Mouse (Mus musculus) intestine, embryonic 14.5 days (tissue): ENCODE measurements at regions not wholly inside any gene's neighbourhood (a gene's known extent, or its start where the extent isn't known, plus 50 kb on each side); places are given as distances from the start of the nearest gene placed in this dataset.

Experiments used
- ATAC-seq: fragments of 200-750 bp; cut with Nextera tagmentation; replicated peaks from 2 replicates; pipeline ENCODE4 v1.8.0; 2017; ENCODE audit warnings: low read depth, moderate number of reproducible peaks, moderate TSS enrichment, moderate library complexity; ENCODE audit not compliant: low FRiP score, low TSS enrichment
- DNase-seq: peaks from one replicate; pipeline ENCODE4 v3.0.0-alpha.2; 2018; ENCODE audit warnings: low spot score
- H3K27ac ChIP-seq: fragments of 300-500 bp; sonication (generic); 2 replicates; pipeline ENCODE4 v1.5.1; 2014; ENCODE audit warnings: low read depth, mild to moderate bottlenecking, control low read depth
- H3K27me3 ChIP-seq: fragments of 300-500 bp; sonication (generic); replicated peaks from 2 replicates; pipeline ENCODE4 v1.6.1; 2014; ENCODE audit warnings: low read length, control low read depth; ENCODE audit not compliant: control insufficient read depth, insufficient read depth
- H3K36me3 ChIP-seq: fragments of 300-500 bp; sonication (generic); 2 replicates; pipeline ENCODE4 v1.6.1; 2014; ENCODE audit warnings: low read length, control low read depth; ENCODE audit not compliant: control insufficient read depth, insufficient read depth
- H3K4me1 ChIP-seq: fragments of 300-500 bp; sonication (generic); replicated peaks from 2 replicates; pipeline ENCODE4 v1.6.1; 2014; ENCODE audit warnings: low read length, control low read depth, mixed read lengths; ENCODE audit not compliant: control insufficient read depth, insufficient read depth
- H3K4me2 ChIP-seq: fragments of 300-500 bp; sonication (generic); 2 replicates; pipeline ENCODE4 v1.6.1; 2014; ENCODE audit warnings: low read length
- H3K4me3 ChIP-seq: fragments of 300-500 bp; sonication (generic); 2 replicates; pipeline ENCODE4 v1.5.1; 2014; ENCODE audit warnings: low read depth, low read length, control low read depth, mixed read lengths
- H3K9ac ChIP-seq: fragments of 300-500 bp; sonication (generic); 2 replicates; pipeline ENCODE4 v1.6.1; 2014; ENCODE audit warnings: mild to moderate bottlenecking, low read length
- H3K9me3 ChIP-seq: fragments of 300-500 bp; sonication (generic); 2 replicates; pipeline ENCODE4 v1.6.1; 2016; ENCODE audit warnings: low read length, control low read depth; ENCODE audit not compliant: control insufficient read depth
- WGBS: fragments of 180-500 bp; shearing (Covaris S2); extraction: QIAGEN DNeasy Blood & Tissue Kit; methylation state at CpG from one replicate; pipeline ENCODE4 v1.1.7; 2014; 5-methylcytosine and 5-hydroxymethylcytosine counted together

DNA sequence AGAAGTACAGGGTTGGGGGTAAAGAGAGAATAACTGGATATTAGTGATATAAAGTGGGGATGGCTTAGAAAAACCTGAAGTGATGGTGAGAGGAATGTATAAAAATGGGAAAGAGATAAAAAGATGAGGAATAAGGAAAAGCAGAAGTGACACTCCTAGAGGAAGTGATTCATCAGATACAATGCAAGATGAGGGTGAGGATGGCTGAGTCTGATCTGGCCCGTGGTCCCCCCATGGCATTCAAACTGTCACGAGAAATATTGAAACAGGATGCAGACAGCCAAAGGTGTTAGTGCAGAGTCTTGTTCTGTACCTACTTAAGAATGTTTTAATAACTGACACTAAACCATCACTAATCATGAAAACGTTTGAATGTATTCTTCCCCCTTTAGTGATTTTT, 56.2 kb upstream of the Kitl start:
- H3K27ac ChIP-seq, result no peak overlapping the region
- DNase-seq (no peak), ATAC-seq (no peak)
- H3K4me3 ChIP-seq, result no peak overlapping the region
- H3K4me2 ChIP-seq, result no peak overlapping the region
- WGBS, result 65% methylated on average over 3 of the region's 3 CpGs
- H3K4me1 ChIP-seq, result no peaks in the 10 kb centered on the region
- no peaks in the 10 kb centered on the region for H3K36me3 ChIP-seq
- H3K9me3 ChIP-seq, result no peaks in the 10 kb centered on the region
- no peaks in the 10 kb centered on the region for H3K27me3 ChIP-seq
- H3K9ac ChIP-seq, result no peak overlapping the region

DNA sequence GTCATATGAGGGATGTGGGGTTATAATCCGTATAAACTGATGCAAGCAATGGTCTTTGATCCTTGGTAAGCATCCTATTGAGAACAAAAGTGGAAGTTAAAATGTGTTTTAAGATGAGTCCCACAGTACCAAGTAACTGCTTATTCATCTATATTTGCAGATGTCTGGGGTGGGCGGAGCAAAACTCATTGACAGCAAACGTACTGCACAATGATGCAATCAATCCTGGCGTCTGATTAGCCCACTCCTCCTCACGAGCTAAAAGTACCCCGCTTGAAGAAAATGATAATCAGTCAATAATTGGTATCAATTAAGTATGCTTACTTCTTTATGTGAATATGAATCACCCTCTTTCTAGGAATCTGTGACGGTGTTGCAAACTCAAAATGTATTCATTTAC, 62.9 kb upstream of the Kitl start:
- DNase-seq (no peak), ATAC-seq (no peak)
- Histone ChIP-seq H3K4me3 (no peak overlapping the region), H3K27ac (no peak overlapping the region), H3K9me3 (no peaks in the 10 kb centered on the region), H3K9ac (no peak overlapping the region), H3K36me3 (no peaks in the 10 kb centered on the region), H3K4me2 (no peak overlapping the region), H3K27me3 (no peaks in the 10 kb centered on the region), H3K4me1 (no peaks in the 10 kb centered on the region)
- WGBS, result 77% methylated on average over 7 of the region's 7 CpGs

DNA sequence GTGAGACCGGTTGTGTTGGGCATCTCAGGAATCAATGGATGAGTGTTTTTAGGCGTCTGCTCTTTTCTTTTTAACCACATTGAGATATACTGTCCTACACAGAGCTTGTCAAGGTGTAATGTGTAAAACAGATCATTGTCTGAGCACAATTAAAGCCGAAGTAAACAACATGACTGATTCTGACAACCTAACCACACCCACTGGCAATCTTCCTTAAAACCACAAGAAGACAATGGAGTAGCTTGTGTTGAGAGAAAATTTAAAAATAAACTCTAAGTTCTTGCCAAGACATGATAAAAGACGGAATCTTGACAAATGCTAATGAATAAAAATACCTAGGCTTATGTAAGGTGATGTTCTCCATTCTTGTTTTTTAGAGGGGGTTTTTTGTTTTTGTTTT, 63.7 kb upstream of the Kitl start:
- Histone ChIP-seq H3K9me3 (no peaks in the 10 kb centered on the region), H3K4me1 (no peaks in the 10 kb centered on the region), H3K36me3 (no peaks in the 10 kb centered on the region), H3K4me2 (no peak overlapping the region), H3K27me3 (no peaks in the 10 kb centered on the region), H3K27ac (no peak overlapping the region), H3K4me3 (no peak overlapping the region), H3K9ac (no peak overlapping the region)
- 80% methylated on average over 4 of the region's 4 CpGs for WGBS
- DNase-seq (no peak), ATAC-seq (no peak)

DNA sequence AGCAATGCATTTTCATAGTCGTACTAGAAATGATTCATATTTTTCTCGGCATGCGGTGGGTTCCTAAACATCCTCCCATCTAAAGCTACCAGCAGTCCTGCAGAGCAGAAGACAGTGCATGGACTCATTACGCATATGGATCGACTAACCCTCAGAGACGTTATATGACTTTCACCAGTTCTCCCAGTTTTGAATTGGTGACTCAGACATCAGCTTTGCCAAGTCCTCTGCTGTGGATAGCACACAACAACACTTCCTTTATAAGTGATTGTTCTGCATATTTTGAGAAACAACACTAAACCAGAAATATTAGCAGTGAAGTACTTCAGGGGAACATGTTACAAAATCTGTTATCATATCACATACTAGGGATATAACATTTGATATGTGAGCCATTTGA, 64.1 kb upstream of the Kitl start:
- no peak for ATAC-seq
- Histone ChIP-seq H3K36me3 (no peaks in the 10 kb centered on the region), H3K27me3 (no peaks in the 10 kb centered on the region), H3K4me2 (no peak overlapping the region), H3K9me3 (no peaks in the 10 kb centered on the region), H3K4me3 (no peak overlapping the region), H3K9ac (no peak overlapping the region), H3K27ac (no peak overlapping the region), H3K4me1 (no peaks in the 10 kb centered on the region)
- 89% methylated on average over 6 of the region's 6 CpGs for WGBS
- no peak for DNase-seq

DNA sequence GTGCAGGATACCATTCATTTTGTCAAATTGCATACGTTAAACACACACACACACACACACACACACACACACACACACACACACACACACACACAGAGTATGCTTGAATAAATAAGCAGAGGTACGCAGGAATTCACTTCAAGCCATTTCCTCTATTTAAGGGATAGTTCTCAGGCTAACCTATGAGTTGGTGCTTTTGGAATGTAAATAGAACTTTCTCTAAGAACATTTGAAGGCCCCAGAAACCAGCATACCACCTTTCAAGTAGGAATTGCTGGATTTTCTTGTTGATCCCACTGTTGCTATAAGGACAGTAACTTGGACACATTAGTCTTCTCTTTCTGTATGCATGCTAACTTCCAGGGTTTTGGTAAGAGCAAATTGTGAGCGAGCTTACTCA, 66.7 kb upstream of the Kitl start:
- no peaks in the 10 kb centered on the region for H3K4me1 ChIP-seq
- no peak overlapping the region for H3K27ac ChIP-seq
- DNase-seq, result no peak
- H3K9ac ChIP-seq, result no peak overlapping the region
- H3K4me3 ChIP-seq, result no peak overlapping the region
- no peaks in the 10 kb centered on the region for H3K27me3 ChIP-seq
- no peaks in the 10 kb centered on the region for H3K36me3 ChIP-seq
- WGBS, result 52% methylated on average over 3 of the region's 3 CpGs
- ATAC-seq, result no peak
- H3K9me3 ChIP-seq, result no peaks in the 10 kb centered on the region
- H3K4me2 ChIP-seq, result no peak overlapping the region

DNA sequence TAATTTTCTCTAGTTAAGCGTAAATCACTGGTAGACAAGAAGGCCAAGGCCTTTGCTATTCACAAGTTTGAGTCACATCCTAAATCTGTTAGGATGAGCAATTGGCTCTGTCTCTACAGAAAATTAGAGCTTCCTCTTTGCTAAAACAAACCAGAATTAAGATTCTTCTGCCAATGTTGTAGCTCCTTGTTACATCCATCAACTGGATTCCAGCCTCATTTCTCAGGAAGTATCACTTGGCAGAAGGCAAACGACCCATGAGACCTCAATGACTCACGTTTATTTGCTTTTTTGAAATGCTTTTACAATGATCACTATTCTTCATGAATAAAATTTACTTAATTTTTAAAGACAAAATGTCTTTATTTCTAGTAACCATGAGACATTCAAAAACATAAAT, 70.0 kb upstream of the Kitl start:
- Histone ChIP-seq H3K27ac (no peak overlapping the region), H3K9ac (no peak overlapping the region), H3K4me2 (no peak overlapping the region), H3K36me3 (no peaks in the 10 kb centered on the region), H3K4me3 (no peak overlapping the region), H3K27me3 (no peaks in the 10 kb centered on the region), H3K9me3 (no peaks in the 10 kb centered on the region), H3K4me1 (no peaks in the 10 kb centered on the region)
- 61% methylated on average over 3 of the region's 3 CpGs for WGBS
- no peak for ATAC-seq
- DNase-seq, result no peak

DNA sequence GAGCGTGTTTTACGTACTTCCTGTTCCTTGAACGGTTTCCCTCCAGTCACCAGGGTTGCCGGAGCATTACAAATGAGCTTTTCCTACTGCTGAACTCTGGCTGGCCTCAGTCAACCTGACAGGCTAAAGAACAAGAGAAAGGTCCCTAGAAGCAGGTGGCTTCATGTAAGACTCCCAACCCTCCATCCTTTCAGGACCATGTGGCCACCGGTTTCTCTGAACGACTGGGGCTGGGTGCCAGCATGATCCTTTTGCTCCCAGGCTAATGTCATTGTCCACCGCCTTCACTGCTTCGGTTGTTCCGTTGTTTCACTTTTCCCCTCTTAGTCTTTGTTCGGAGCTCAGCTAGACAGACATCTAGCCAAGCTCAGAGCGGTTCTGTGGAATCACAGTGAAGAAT, 73.8 kb upstream of the Kitl start:
- 58% methylated on average over 11 of the region's 11 CpGs for WGBS

DNA sequence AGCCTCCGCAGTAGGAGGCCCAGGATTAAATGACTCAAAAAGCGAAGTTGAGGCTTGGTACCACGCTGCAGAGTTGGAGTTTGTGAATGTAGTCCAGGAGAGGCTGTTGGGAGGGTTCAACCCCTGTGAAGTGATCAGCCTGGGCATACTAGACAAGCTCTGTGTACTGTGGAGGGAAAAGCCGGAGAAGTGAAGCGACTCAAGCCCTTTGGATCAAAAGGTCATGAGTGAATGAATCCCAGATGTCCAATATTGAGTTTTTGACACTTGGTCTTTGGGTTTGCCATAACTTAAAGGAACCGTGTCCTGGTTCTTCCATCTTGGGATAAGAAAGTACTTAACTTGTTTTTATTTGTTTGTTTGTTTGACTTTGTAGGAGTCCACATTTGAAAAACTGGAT, 76.5 kb upstream of the Kitl start:
- WGBS, result 87% methylated on average over 6 of the region's 6 CpGs
- Histone ChIP-seq H3K9me3 (no peaks in the 10 kb centered on the region), H3K4me2 (no peak overlapping the region), H3K27me3 (no peaks in the 10 kb centered on the region), H3K4me3 (no peak overlapping the region), H3K9ac (no peak overlapping the region), H3K36me3 (no peaks in the 10 kb centered on the region), H3K27ac (no peak overlapping the region), H3K4me1 (no peaks in the 10 kb centered on the region)
- no peak for DNase-seq
- ATAC-seq, result no peak

More for the DNA sequence above, 73.8 kb upstream of the Kitl start:
- Histone ChIP-seq H3K4me1 (no peaks in the 10 kb centered on the region), H3K27me3 (no peaks in the 10 kb centered on the region), H3K36me3 (no peaks in the 10 kb centered on the region), H3K9ac (no peak overlapping the region), H3K27ac (no peak overlapping the region), H3K4me2 (no peak overlapping the region), H3K4me3 (no peak overlapping the region), H3K9me3 (no peaks in the 10 kb centered on the region)
- no peak for ATAC-seq
- DNase-seq, result no peak

DNA sequence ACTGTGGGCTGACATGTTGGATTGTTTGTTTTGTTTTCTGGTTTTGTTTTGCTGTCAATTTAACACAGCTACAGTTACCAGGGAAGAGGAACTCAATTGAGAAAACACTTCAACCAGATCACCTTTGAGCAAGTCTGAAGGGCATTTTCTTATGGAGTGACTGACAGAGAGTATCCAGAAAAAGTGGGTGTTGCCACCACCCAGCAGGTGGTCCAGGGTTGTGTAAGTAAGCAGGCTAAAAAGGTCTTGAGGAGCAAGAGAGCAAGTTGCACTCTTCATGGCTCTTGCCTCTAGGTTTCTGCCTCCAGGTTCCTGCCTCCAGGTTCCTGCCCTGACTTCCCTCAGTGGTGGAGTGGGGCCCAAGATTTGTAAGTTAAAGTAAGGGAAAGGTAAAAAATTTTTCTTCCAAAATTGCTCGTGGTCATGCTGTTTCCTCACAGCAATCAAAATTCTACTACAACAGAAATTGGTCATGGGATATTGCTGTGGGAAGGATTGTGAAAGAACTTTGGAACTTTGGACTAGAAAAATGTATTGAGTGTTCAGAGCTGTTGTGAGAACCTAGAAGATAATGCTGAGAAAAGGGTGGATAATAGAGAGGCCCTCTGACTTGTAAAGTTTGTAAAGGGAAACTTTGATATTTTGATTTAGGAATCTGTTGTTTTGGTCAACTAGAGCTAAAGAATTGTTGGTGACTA, 77.4 kb upstream of the Kitl start:
- H3K27me3 ChIP-seq, result no peaks in the 10 kb centered on the region
- no peak overlapping the region for H3K27ac ChIP-seq
- ATAC-seq, result no peak

More for the DNA sequence above, 77.4 kb upstream of the Kitl start:
- H3K36me3 ChIP-seq, result no peaks in the 10 kb centered on the region
- 85% methylated on average over 1 of the region's 1 CpGs for whole genome bisulfite sequencing
- no peak overlapping the region for H3K4me3 ChIP-seq
- no peak overlapping the region for H3K9ac ChIP-seq
- no peaks in the 10 kb centered on the region for H3K9me3 ChIP-seq
- no peak for DNase-seq
- no peak overlapping the region for H3K4me2 ChIP-seq
- no peaks in the 10 kb centered on the region for H3K4me1 ChIP-seq
